Mouse (Mus musculus): ENCODE data around the gene Amhr2.

DNA sequence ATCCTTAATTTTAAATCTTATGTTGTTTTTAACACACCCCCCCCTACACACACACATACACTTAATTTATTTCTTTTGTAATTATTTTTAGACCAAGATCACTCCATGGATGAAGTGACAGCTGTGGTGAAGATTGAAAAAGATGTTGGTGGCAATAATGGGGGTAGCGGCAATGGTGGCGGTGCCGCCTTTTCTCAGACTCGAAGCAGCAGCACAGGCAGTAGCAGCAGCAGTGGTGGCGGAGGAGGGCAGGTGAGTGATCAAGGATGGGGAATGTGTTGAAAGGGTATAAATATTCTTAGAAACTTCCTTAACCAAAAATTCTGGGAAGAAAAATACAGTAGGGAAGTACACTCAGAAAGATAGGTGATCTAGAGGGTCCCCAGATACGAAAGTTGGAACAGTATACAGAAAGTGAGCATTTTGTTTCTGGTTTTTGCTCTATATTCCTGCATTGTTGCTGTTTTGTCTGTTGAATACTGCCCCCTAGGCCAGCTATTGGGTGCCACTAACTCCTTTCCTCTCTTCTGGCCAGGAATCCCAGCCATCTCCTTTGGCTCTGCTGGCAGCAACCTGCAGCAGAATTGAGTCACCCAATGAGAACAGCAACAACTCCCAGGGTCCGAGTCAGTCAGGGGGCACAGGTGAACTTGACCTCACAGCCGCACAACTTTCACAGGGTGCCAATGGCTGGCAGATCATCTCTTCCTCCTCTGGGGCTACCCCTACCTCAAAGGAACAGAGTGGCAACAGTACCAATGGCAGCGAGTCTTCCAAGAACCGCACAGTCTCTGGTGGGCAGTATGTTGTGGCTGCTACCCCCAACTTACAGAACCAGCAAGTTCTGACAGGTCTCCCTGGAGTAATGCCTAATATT lies 37.2 kb upstream of the Amhr2 start:
- peak; percentile 43 for TF ChIP-seq CTCF (IDR thresholded peaks at IDR 0.05)
- no peak for TF ChIP-seq EP300 (IDR thresholded peaks at IDR 0.05)

All from lung, postnatal 0 days (tissue).